Mouse (Mus musculus): ENCODE results near the gene Tacr2.

DNA sequence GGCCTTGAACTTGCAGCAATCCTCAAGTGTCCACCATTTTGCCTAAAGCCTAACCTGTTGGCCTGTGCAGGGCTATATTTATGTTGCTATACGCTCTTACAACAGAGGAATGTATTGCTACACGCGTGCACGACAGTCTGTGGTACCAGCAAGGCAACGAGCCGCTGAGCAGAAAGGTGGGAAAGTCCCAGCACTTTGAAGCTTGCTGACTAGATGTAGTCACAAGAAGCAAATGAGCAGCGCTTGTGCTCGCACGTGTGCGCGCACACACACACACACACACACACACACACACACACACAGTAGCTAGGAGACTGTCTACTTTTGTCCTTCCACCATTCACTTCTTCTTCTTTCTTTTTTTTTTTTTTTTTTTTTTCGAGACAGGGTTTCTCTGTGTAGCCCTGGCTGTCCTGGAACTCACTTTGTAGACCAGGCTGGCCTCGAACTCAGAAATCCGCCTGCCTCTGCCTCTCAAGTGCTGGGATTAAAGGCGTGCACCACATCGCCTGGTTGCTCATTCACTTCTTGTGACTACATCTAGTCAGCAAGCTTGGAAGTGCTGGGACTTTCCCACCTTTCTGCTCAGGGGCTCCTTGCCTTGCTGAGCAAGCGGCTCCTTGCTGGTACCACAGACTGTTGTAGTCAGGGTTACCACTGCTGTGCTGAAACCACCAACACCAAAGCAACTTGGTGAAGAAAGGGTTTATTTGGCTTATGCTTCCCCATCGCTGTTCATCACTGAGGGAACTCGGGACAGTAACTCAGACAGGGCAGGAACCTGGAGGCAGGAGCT is 25.5 kb downstream of the Tacr2 start:
- TF ChIP-seq CTCF (IDR thresholded peaks at IDR 0.05; ENCODE audit: control insufficient read depth, insufficient read depth, low read length) (no peak), POLR2A (IDR thresholded peaks at IDR 0.05; ENCODE audit: borderline replicate concordance, control insufficient read depth, low read depth, low read length) (no peak)
